Mouse (Mus musculus): Measurements from ENCODE around the gene Zmat5. TPM values are rescaled to one million over a fixed set of nuclear protein-coding genes. Genes with fewer than 3 reads are reported as not detected.

The Zmat5 gene
- total RNA-seq, 1 experiment from 2014 or later, result 4.7 TPM

- no peak for ATAC-seq (replicated peaks in 1 of 2; ENCODE audit: insufficient read depth in 1 of 2, low FRiP score in 2 of 2, low TSS enrichment in 1 of 2, low read depth in 1 of 2, poor library complexity in 2 of 2, severe bottlenecking in 2 of 2)
Observed at GRCm38 (mm10) chr11:4720393-4720792, 15.9 kb downstream of the Zmat5 start.

- ATAC-seq (replicated peaks in 1 of 2; ENCODE audit: insufficient read depth in 1 of 2, low FRiP score in 2 of 2, low TSS enrichment in 1 of 2, low read depth in 1 of 2, poor library complexity in 2 of 2, severe bottlenecking in 2 of 2), result no peak
Observed at GRCm38 (mm10) chr11:4720900-4721580, 16.6 kb downstream of the Zmat5 start.

- no peak for ATAC-seq (replicated peaks in 1 of 2; ENCODE audit: insufficient read depth in 1 of 2, low FRiP score in 2 of 2, low TSS enrichment in 1 of 2, low read depth in 1 of 2, poor library complexity in 2 of 2, severe bottlenecking in 2 of 2)
Observed at GRCm38 (mm10) chr11:4721728-4722127, 17.2 kb downstream of the Zmat5 start.

- ATAC-seq (replicated peaks in 1 of 2; ENCODE audit: insufficient read depth in 1 of 2, low FRiP score in 2 of 2, low TSS enrichment in 1 of 2, low read depth in 1 of 2, poor library complexity in 2 of 2, severe bottlenecking in 2 of 2), result peak in 1 of 2 experiments; percentile 59; a peak in 2 of 4 replicates
Observed at GRCm38 (mm10) chr11:4729603-4730002, 25.1 kb downstream of the Zmat5 start.

GRCm38 (mm10) chr11:4730096-4730495, 25.6 kb downstream of the Zmat5 start:
- no peak for ATAC-seq (replicated peaks in 1 of 2; ENCODE audit: insufficient read depth in 1 of 2, low FRiP score in 2 of 2, low TSS enrichment in 1 of 2, low read depth in 1 of 2, poor library complexity in 2 of 2, severe bottlenecking in 2 of 2)

GRCm38 (mm10) chr11:4730913-4731312, 26.4 kb downstream of the Zmat5 start:
- no peak for ATAC-seq (replicated peaks in 1 of 2; ENCODE audit: insufficient read depth in 1 of 2, low FRiP score in 2 of 2, low TSS enrichment in 1 of 2, low read depth in 1 of 2, poor library complexity in 2 of 2, severe bottlenecking in 2 of 2)

- ATAC-seq (replicated peaks in 1 of 2; ENCODE audit: insufficient read depth in 1 of 2, low FRiP score in 2 of 2, low TSS enrichment in 1 of 2, low read depth in 1 of 2, poor library complexity in 2 of 2, severe bottlenecking in 2 of 2), result no peak
Observed at GRCm38 (mm10) chr11:4731781-4732180, 27.3 kb downstream of the Zmat5 start.

- no peak for ATAC-seq (replicated peaks in 1 of 2; ENCODE audit: insufficient read depth in 1 of 2, low FRiP score in 2 of 2, low TSS enrichment in 1 of 2, low read depth in 1 of 2, poor library complexity in 2 of 2, severe bottlenecking in 2 of 2)
Observed at GRCm38 (mm10) chr11:4734179-4734578, 29.7 kb downstream of the Zmat5 start.

GRCm38 (mm10) chr11:4736355-4736754, 31.9 kb downstream of the Zmat5 start:
- no peak for ATAC-seq (replicated peaks in 1 of 2; ENCODE audit: insufficient read depth in 1 of 2, low FRiP score in 2 of 2, low TSS enrichment in 1 of 2, low read depth in 1 of 2, poor library complexity in 2 of 2, severe bottlenecking in 2 of 2)

GRCm38 (mm10) chr11:4737682-4738081, 33.2 kb downstream of the Zmat5 start:
- ATAC-seq (replicated peaks in 1 of 2; ENCODE audit: insufficient read depth in 1 of 2, low FRiP score in 2 of 2, low TSS enrichment in 1 of 2, low read depth in 1 of 2, poor library complexity in 2 of 2, severe bottlenecking in 2 of 2), result no peak

GRCm38 (mm10) chr11:4738719-4739118, 34.2 kb downstream of the Zmat5 start:
- no peak for ATAC-seq (replicated peaks in 1 of 2; ENCODE audit: insufficient read depth in 1 of 2, low FRiP score in 2 of 2, low TSS enrichment in 1 of 2, low read depth in 1 of 2, poor library complexity in 2 of 2, severe bottlenecking in 2 of 2)

GRCm38 (mm10) chr11:4740785-4741184, 36.3 kb downstream of the Zmat5 start:
- ATAC-seq (replicated peaks in 1 of 2; ENCODE audit: insufficient read depth in 1 of 2, low FRiP score in 2 of 2, low TSS enrichment in 1 of 2, low read depth in 1 of 2, poor library complexity in 2 of 2, severe bottlenecking in 2 of 2), result no peak

- ATAC-seq (replicated peaks in 1 of 2; ENCODE audit: insufficient read depth in 1 of 2, low FRiP score in 2 of 2, low TSS enrichment in 1 of 2, low read depth in 1 of 2, poor library complexity in 2 of 2, severe bottlenecking in 2 of 2), result no peak
Observed at GRCm38 (mm10) chr11:4744691-4745090, 40.2 kb downstream of the Zmat5 start.

- ATAC-seq (replicated peaks in 1 of 2; ENCODE audit: insufficient read depth in 1 of 2, low FRiP score in 2 of 2, low TSS enrichment in 1 of 2, low read depth in 1 of 2, poor library complexity in 2 of 2, severe bottlenecking in 2 of 2), result no peak
Observed at GRCm38 (mm10) chr11:4745969-4746368, 41.5 kb downstream of the Zmat5 start.

- ATAC-seq (replicated peaks in 1 of 2; ENCODE audit: insufficient read depth in 1 of 2, low FRiP score in 2 of 2, low TSS enrichment in 1 of 2, low read depth in 1 of 2, poor library complexity in 2 of 2, severe bottlenecking in 2 of 2), result no peak
Observed at GRCm38 (mm10) chr11:4746733-4747132, 42.3 kb downstream of the Zmat5 start, which contains the start of gene Cabp7. Gene Cabp7, minus strand, starts transcription at chr11:4746778.

- ATAC-seq (replicated peaks in 1 of 2; ENCODE audit: insufficient read depth in 1 of 2, low FRiP score in 2 of 2, low TSS enrichment in 1 of 2, low read depth in 1 of 2, poor library complexity in 2 of 2, severe bottlenecking in 2 of 2), result no peak
Observed at GRCm38 (mm10) chr11:4747285-4747684, 42.8 kb downstream of the Zmat5 start.

GRCm38 (mm10) chr11:4750263-4750662, 45.8 kb downstream of the Zmat5 start:
- ATAC-seq (replicated peaks in 1 of 2; ENCODE audit: insufficient read depth in 1 of 2, low FRiP score in 2 of 2, low TSS enrichment in 1 of 2, low read depth in 1 of 2, poor library complexity in 2 of 2, severe bottlenecking in 2 of 2), result peak; percentile 85 to 88

GRCm38 (mm10) chr11:4752836-4753235, 48.4 kb downstream of the Zmat5 start:
- no peak for ATAC-seq (replicated peaks in 1 of 2; ENCODE audit: insufficient read depth in 1 of 2, low FRiP score in 2 of 2, low TSS enrichment in 1 of 2, low read depth in 1 of 2, poor library complexity in 2 of 2, severe bottlenecking in 2 of 2)

GRCm38 (mm10) chr11:4754036-4754435, 49.6 kb downstream of the Zmat5 start:
- ATAC-seq (replicated peaks in 1 of 2; ENCODE audit: insufficient read depth in 1 of 2, low FRiP score in 2 of 2, low TSS enrichment in 1 of 2, low read depth in 1 of 2, poor library complexity in 2 of 2, severe bottlenecking in 2 of 2), result no peak

Measured in hematopoietic stem cell, adult 5-6 weeks (primary cell).